Mouse (Mus musculus) G1E (cell line): ENCODE measurements around the gene Trpv4.

Source experiments
- CTCF ChIP-seq: IDR thresholded peaks from 2 replicates; pipeline ENCODE4 v1.5.1; 2012; ENCODE audit warnings: low read depth, low read length, inconsistent platforms, mixed read lengths
- GATA2 ChIP-seq: IDR thresholded peaks from 2 replicates; pipeline ENCODE4 v1.6.1; 2012; ENCODE audit warnings: low read depth, low read length, inconsistent platforms, borderline replicate concordance
- POLR2AphosphoS5 ChIP-seq: IDR thresholded peaks from 2 replicates; pipeline ENCODE4 v1.6.1; 2012; ENCODE audit warnings: low read depth, low read length, inconsistent platforms; ENCODE audit not compliant: insufficient replicate concordance
- TAL1 ChIP-seq: conservative IDR thresholded peaks from 2 replicates; pipeline ENCODE4 v1.6.1; 2012; ENCODE audit warnings: low read depth, low read length, inconsistent platforms, mixed read lengths

DNA sequence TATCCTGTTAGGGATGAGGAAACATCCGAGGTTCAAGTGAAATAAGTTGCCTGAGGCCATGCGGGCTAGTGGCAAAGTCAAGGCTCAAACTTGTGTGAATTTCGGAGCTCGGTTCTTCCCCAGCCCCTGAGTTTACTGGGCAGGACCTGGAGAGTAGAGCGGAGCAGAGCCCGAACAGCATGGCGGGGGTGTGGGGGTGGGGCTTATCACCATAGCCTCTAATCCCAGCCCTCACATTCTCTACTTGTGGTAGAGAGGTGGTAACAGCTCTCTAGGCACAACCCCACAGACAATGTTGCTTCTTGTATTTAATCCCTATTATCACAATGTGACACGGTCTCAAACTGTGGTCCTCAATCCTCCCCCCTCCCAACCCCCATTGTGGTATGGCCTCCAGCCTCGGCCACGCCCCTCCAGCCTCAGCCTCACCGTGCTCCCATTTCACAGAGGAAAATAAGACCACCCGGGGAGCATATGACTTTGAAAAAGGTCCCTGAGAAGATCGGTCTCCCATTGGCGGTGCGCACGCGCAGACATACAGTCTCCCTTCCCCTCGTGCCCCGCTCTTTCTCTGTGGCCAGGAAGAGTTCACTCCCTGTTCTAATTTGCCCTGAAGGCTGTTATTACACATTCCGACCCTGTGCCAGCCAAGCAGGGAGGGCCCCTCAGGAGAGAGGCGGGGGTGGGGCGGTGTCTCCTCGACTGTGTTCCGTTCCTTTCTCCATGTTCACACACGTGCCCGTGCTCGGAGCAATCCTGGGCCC is 10.8 kb downstream of the Trpv4 start:
- TF ChIP-seq GATA2, result no peak
- no peak for TF ChIP-seq CTCF
- no peak for TF ChIP-seq TAL1
- TF ChIP-seq POLR2AphosphoS5, result no peak
